Mouse (Mus musculus): ENCODE data around the gene Naa60.

Gene Naa60

DNA sequence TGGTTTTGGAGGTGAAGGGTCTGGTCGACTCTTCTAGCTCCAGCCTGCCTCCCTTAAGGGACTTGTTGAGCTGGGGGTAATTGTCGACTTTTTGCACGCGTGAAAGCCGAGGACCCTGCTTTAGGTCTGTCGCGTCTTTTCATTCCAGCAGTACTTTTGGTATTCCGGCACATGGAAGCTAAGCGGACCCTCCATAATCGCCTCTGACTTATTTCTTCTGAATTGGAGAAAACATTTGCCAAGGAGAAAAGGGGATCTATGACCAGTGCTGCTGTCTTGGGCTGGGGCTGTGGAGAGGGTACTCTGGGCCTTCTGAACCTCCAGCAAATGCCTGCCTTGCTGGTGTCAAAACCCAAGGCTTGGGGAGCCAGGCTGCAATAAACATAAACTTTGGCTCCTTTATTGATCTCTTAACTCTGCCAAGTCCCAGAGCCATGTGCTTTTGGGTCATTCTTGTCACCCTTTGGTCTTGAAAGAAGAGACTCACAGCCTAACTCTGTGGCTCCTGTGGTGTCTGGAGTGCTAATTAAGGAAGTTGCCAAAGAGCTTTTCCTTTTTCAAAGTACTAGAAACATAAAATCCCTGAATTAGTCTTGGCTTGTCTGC is 13.0 kb downstream of the Naa60 start:
- in situ Hi-C loops (cut with MboI, MseI) = no loop called here

DNA sequence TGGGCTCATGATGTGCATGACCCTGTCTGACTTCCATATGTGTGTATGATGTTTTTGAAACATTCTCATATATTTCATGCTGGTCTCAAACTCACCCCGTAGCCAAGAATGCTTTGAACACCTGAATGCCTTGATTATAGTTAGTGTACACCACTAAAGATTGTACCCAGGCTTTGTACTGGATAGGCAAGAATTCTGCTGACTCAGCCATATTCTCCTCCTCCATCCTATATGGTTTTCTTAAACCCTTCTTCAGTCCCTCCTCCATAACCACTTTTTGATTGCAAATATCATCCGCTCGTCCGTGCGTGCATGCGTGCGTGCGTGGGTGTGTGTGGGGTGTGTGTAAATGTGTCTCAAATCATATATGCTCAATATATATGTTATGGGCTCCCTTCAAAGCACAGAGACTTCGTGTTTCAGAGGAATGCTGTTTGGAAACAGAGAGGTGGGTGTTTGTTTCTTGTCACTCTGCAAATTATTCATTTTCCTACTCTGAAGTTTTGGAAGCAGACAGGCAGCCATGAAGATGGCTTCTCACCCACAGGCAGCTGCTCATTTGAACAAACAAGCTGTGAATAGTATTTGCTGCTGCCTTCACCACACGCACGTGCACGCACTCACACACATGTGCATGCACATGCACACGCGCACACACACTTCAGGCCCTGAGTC is 19.6 kb downstream of the Naa60 start:
- in situ Hi-C loops (cut with MboI, MseI) = no loop called here

DNA sequence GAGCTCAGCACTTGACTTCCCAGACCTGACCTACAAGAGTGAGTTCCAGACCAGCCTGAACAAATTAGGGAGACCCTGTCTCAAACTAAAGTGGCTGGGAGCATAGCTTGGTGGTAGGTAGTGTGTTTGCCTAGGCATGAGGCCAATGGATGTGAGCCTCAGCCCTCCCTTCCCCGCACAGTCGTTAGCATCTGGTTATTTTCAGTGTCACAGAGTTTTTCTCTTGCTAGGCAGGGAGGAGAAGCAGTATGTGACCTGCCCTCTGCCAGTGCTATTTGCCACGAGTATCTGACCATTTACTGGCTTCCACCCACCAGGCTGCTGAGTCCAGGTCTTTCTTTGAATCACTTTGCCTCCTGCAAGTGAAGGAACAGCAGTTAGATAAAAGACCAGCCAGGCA is 21.6 kb downstream of the Naa60 start:
- in situ Hi-C loops (cut with MboI, MseI) = no loop called here

DNA sequence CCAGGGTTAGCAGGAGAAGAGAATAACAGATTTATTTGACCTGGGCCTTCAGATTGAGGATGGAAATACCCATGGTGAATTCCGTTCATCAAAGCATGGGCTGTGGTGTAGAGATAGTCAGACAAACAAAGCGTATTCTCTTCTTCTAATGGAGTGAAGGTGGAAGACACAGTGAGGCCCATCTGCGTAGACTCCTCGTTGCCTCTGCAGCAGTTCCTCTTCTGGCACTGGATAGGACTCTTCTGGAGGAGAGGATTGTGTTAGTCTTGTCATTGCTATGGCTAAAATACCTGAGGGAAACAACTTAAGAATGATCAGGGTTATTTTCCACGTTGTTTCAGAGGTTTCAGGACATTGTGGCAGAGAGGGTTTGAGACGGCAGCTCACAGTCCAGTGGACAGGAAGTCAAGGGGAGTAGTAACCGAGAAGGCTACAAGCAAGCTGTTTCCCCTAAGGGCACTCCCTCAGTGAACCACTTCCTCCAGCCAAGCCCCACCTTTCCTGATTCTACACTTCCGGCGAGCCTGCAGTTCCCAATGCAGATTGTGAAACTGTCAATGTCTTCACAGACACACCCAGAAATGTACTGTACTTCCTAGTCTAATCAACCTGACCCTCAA is 23.1 kb downstream of the Naa60 start:
- in situ Hi-C loops (cut with MboI, MseI) = no loop called here

DNA sequence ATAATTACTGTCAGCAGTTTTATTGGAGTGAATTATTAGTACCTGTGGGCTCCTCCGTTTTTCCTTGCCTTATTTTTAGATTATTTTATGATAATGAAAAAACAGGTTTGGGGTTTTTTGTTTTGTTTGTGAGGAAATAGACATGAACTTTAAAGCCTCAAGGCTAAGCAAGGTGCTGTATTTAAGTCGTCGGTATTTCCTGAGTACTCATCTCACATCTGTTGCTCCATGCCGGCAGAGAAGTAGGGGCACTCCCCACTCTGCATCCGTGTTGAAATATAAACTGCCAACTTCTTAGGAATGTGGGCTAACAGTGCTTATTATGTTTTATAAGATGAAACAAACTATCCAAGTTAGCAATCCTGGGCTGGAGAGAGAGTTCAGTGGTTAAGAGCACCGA is 23.9 kb downstream of the Naa60 start:
- in situ Hi-C loops (cut with MboI, MseI) = no loop called here

DNA sequence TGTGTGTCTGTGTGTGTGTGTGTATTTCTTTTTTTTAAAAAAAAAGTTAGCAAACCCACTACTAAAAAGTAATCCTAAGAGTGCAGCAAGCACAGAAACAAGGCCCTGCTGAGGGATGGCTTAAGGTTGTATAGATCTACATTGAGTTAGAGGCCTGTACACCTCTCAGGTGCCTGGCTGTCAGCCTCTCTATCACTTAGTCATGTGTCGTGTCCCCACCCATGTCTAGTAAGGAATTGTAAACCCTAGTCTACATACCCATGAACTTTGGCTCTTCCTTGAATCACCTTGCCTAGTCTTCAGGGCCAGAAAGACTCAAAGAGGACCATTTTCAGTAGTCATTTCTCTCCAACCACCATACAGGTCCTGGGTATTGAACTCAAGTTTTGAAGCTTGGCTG is 24.4 kb downstream of the Naa60 start:
- in situ Hi-C loops (cut with MboI, MseI) = no loop called here

DNA sequence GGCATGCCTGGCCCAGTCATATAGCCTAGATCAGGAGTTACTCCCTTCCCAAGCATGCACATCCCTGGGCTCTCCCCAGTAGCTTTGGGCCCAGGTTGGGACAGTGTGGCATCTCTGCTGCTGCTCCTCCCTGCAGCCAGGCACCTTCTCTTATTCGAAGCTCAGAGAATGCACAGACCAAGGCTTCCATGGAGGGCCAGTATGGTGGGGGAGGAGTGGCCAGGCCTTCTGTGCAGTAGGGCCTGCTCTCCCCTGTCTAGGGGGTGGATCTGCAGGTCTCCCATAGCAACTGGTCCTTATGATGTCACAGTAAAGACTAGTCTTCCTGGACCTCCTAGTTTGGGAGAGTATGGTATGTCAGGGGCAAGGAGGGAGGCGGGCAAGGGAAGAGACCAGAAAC is 35.3 kb downstream of the Naa60 start:
- in situ Hi-C loops (cut with MboI, MseI) = loop anchor here (5.0 kb wide), 2 partner anchors 60 to 95 kb away; partner anchors contain the start of genes Slx4 and Zfp174

DNA sequence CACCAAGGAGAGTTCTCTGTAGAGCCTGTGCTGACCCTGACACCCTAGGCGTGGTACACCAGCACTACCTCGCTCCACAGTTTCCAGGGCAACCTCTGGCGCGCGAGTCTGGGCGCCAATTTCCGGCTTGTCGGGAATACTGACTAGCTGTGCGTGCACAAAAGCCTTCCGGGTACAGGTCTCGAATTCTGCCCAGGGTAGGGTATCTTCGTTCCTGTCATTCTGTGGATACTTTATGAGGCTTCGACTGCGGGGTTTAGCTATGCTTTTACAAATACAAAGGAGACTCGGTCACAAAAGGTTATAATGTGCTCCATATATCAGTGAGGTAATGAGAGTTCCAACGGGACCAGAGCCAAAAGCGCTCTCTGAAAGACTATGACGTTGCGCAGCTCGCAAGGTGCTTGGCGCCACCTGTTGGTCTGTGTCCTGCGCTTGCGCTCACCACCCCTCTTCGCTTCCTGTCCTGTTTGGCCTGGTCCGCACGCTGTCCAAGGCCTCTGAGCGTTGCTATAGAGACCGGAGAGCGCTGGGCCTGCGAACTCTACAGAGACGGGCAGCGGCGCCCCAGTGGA is 36.4 kb downstream of the Naa60 start, which contains the start of the genes 1700037C18Rik and Cluap1:
TSS of gene 1700037C18Rik (minus strand) at position 153 of the 575 bp plus-strand sequence.
TSS of gene Cluap1 (plus strand) at position 265 of the 575 bp plus-strand sequence.
- in situ Hi-C loops (cut with MboI, MseI) = loop anchor here (5.0 kb wide), 2 partner anchors 61 to 94 kb away; partner anchors contain the start of genes Slx4 and Zfp174

DNA sequence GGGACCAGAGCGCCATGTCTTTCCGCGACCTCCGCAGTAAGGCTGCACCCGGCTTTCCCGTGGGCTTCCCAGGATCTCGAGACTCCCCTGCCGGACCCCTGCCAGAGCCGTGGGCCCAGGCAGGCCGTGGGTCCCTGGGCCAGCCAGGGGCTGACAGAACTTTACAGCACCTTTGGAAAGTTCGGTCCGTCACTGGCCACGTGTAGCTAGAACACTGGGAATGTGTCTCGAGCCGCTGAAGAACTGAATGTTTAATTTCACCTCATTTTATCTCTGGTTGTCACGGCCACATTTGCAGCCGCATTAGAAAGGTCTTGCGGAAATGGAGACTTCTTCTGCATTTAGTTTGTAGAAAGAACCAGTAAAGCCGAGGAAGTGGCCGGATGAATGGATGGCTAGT is 36.9 kb downstream of the Naa60 start:
- in situ Hi-C loops (cut with MboI, MseI) = loop anchor here (5.0 kb wide), 2 partner anchors 62 to 93 kb away; partner anchors contain the start of genes Slx4 and Zfp174

DNA sequence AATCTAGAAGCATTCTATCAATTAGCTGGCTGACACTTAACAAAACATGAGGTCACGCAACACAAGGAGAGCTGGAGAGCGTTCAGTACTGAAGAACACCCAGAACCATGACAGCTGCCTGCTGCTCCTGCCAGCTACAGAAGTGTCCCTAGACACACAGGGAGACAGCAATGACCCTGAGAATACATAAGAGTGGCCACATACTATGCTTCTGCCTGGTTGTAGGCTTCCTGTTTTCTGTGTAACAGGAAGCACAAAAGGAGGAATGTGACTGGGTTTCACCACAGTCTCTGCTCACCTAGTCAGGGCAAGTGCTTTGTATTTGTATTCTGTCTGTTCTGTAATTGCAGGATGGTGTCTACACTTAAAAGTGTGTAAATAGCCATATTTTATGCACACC is 48.6 kb downstream of the Naa60 start:
- in situ Hi-C loops (cut with MboI, MseI) = no loop called here

DNA sequence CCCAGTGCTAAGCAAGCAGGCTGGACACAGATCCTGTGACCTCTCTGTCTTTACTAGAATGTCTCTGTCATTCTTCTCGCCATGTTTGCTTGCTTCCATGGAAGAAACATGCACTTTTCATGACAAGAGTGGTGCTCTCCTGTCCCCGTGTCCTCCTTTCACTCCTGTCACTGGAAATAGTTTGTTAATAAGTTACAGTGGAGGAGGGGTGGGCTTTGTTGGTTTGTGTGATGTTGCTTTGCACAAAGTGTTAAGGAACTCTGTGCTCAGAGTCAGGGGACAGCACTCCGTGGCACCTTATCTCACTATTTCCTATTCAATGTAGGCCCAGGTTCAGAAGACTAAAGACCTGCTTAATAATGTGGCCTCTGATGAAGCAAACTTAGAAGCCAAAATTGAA is 51.3 kb downstream of the Naa60 start:
- in situ Hi-C loops (cut with MboI, MseI) = no loop called here

DNA sequence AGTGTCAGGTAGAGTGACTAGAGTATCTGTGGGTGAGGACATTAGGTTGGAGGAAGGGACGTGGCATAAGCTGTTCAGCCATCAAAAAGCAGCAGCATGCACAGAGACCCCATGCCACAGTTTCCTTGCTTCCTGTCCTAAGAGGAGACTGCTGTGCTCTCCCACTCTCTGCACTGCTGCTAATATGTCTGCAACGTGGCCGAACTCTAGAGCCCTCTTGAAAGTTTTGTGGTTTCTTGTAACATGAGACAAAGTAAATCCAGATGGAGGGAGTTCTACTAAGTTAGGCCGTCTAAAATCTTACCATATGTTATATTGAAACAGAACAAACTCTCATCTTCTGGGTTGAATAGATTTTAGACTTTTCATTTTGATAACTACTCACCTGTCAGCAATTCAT is 51.8 kb downstream of the Naa60 start:
- in situ Hi-C loops (cut with MboI, MseI) = no loop called here

DNA sequence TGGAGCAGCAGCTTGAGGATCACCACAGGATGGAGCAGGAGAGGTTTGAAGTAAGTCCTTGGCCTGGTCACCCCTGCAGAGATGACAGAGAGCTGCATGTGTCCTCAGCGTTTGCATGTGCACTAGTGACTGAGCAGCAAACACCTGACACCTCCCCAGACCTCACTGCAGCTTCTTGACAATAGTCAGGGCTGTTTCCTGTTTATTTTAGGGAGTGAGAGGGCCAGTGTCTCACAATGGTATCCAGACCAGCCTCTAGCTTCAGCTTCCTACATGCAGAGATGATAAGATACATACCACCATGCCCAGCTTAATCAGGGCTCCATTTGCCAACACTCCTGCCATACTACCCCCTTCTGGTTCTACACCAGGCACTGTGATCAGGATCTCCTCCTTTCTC is 56.4 kb downstream of the Naa60 start:
- in situ Hi-C loops (cut with MboI, MseI) = no loop called here

DNA sequence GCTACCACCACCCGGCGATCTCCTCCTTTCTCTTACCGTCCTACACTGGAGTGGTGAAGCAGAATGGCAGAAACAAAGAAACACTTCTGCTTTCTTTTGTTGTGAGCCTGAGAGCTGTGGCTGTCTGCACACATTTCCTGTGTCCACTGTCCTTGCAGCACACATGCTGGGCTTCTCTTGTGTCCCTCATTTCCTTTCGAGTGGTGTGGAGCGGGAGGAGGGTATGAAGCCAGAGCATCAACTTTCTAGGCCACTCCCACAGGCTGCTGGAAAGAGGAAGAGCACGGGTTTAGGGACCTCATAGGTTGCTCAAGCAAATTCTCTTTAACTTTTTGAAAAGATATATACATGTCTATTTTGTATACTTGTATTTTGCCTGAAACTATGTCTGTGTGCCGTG is 57.0 kb downstream of the Naa60 start:
- in situ Hi-C loops (cut with MboI, MseI) = no loop called here

DNA sequence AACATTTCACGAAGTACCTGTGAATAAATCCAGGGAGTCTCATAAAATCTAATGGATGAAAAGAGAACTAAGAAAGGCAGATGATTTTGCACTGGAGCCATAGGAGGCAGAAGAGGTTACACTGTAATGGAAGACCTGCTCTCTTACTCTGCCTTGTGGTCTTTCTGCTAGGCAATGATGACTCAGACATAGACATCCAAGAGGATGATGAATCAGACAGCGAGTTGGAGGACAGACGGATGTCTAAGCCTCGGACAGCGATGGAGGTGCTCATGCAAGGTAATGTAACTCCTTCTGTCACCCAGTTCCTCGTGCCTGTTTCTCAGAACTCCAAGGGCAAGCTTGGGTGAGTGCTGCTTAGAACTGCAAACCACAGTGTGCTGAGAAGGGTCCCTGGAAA is 61.4 kb downstream of the Naa60 start:
- in situ Hi-C loops (cut with MboI, MseI) = no loop called here

DNA sequence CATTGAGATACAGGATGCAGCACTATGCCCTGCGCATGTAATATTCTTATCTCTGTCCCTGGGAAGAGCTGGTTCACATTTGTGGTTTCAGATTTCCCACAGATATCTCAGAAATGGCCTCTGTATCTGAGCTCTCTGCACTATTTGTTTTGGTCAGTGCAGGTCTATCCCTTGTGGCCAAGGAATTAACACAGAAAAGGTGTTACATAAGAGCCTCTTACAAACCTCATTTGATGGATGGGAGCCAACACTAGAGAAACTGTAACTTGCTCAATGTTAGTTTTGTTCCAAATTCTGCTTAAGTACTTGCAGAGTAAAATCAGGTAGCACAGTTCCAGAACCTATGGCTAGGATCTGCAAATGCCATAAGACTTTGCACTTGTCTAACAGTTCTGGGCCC is 61.9 kb downstream of the Naa60 start:
- in situ Hi-C loops (cut with MboI, MseI) = no loop called here

DNA sequence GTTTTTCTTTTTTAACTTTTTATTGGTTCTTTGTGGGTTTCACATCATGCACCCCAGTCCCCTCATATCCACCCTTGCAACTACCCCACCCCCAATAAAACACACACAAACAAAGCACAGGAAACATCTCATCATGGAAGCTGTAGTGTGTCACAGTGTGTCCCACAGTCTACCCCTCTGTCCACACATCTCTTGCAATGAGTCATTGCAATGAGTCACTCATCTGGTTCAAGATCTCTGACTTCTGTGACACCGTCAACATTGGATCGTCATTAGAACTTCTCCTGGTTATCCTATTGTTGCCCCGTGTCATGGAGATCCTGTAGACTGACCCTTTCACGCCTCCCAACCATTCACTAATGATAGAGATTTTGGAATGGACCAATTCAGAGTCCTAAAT is 62.5 kb downstream of the Naa60 start:
- in situ Hi-C loops (cut with MboI, MseI) = no loop called here

DNA sequence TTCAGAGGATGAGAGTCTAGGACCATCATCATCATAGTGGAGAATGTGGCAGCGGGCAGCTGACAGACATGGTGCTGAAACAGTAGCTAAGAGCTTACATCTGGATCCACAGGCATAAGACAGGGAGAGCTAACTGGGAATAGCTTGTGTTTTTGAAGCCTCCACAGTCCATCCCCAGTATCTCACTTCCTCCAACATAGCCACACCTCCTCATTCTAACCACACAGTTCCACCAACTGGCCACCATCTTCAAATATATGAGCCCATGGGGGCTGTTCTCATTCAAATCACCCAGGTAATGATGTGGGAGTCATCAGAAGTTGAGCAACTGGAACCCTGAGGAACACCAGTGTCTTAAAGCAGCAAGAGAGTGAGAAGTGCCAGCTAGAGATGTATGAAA is 79.0 kb downstream of the Naa60 start:
- in situ Hi-C loops (cut with MboI, MseI) = no loop called here

Measured in T-helper 2 cell (primary cell).